Mouse (Mus musculus) liver, adult 2 months (tissue): Measurements from ENCODE around the gene Tob1. TPM values are rescaled to one million over a fixed set of nuclear protein-coding genes. Genes with fewer than 3 reads are reported as not detected.

Source experiments
- DNase-seq: peaks from one replicate; pipeline ENCODE4 v3.0.0-alpha.2; 2011; ENCODE audit warnings: low read depth, low spot score; ENCODE audit errors: extremely low read depth
- H3K27ac ChIP-seq: fragments of 200-500 bp; replicated peaks from 2 replicates; pipeline ENCODE4 v1.5.1; 2012; ENCODE audit warnings: low read depth, mild to moderate bottlenecking, control low read depth, inconsistent platforms, low read length; ENCODE audit not compliant: insufficient read depth
- H3K27me3 ChIP-seq: fragments of 200-500 bp; 2 replicates; pipeline ENCODE4 v1.6.1; 2012; ENCODE audit warnings: mild to moderate bottlenecking, moderate library complexity, low read length, inconsistent platforms; ENCODE audit not compliant: control insufficient read depth, insufficient read depth
- H3K36me3 ChIP-seq: fragments of 200-500 bp; 2 replicates; pipeline ENCODE4 v1.6.1; 2012; ENCODE audit warnings: low read length, inconsistent platforms; ENCODE audit not compliant: control insufficient read depth, insufficient read depth
- H3K4me1 ChIP-seq: fragments of 200-500 bp; 2 replicates; pipeline ENCODE4 v1.6.1; 2011; ENCODE audit warnings: low read length; ENCODE audit not compliant: control insufficient read depth, insufficient read depth
- H3K4me3 ChIP-seq: fragments of 200-500 bp; 2 replicates; pipeline ENCODE4 v1.5.1; 2011; ENCODE audit warnings: low read depth, mild to moderate bottlenecking, control low read depth, low read length, moderate library complexity; ENCODE audit not compliant: insufficient read depth
- H3K79me2 ChIP-seq: fragments of 200-500 bp; 2 replicates; pipeline ENCODE4 v1.6.1; 2012; ENCODE audit warnings: inconsistent platforms, mild to moderate bottlenecking, low read length, moderate library complexity; ENCODE audit not compliant: control insufficient read depth, insufficient read depth
- H3K9ac ChIP-seq: fragments of 200-500 bp; 2 replicates; pipeline ENCODE4 v1.6.1; 2012; ENCODE audit warnings: low read depth, mild to moderate bottlenecking, control low read depth, inconsistent platforms, low read length
- CTCF ChIP-seq: fragments of 200-500 bp; IDR thresholded peaks from 2 replicates; pipeline ENCODE4 v1.5.1; 2011; ENCODE audit warnings: low read depth, low read length, control low read depth
- POLR2A ChIP-seq: fragments of 200-500 bp; IDR thresholded peaks from 2 replicates; pipeline ENCODE4 v1.6.1; 2011; ENCODE audit warnings: low read length, control low read depth; ENCODE audit not compliant: insufficient read depth; ENCODE audit errors: extremely low read depth
- WGBS: fragments of 180-500 bp; shearing (Covaris S2); methylation state at CpG from one replicate; pipeline ENCODE4 v1.1.7; 2018; 5-methylcytosine and 5-hydroxymethylcytosine counted together
- polyA plus RNA-seq: library from polyadenylated mRNA; depleted of rRNA; stranded (reverse); fragments of >200 nt; gene quantifications from 2 replicates; pipeline ENCODE4 v1.2.3, GENCODE M21; 2012
- total RNA-seq: library from RNA; depleted of rRNA; stranded (reverse); fragments of >200 nt; gene quantifications from 2 replicates; pipeline ENCODE4 v1.2.3, GENCODE M21; 2014

The Tob1 gene
- total and polyA plus RNA-seq, 2 experiments = 39.9 to 47.1 TPM

GRCm38 (mm10) chr11:94244385-94244784 lies 33.1 kb downstream of the Tob1 start:
- Histone ChIP-seq H3K9ac (no peak overlapping the region), H3K27ac (no peak overlapping the region), H3K79me2 (no peaks in the 10 kb centered on the region), H3K36me3 (no peaks in the 10 kb centered on the region), H3K4me1 (no peaks in the 10 kb centered on the region), H3K4me3 (no peak overlapping the region), H3K27me3 (peaks cover 3% of the 10 kb centered on the region; the same call in 1 of the 2 replicates)
- WGBS = 92% methylated on average over 9 of the region's 9 CpGs
- TF ChIP-seq CTCF (no peak), POLR2A (no peak)
- DNase-seq = no peak

- no peak for TF ChIP-seq CTCF
- no peak for TF ChIP-seq POLR2A
- H3K4me3 ChIP-seq = no peak within 1 kb of the TSS
- H3K9ac ChIP-seq = no peak within 1 kb of the TSS
- H3K4me1 ChIP-seq = no peaks in the 10 kb centered on the region
- no peaks in the 10 kb centered on the region for H3K79me2 ChIP-seq
- H3K27ac ChIP-seq = no peak within 1 kb of the TSS
- peaks cover 3% of the 10 kb centered on the region; the same call in 1 of the 2 replicates for H3K27me3 ChIP-seq
- DNase-seq = no peak
- 88% methylated on average over 17 of the region's 17 CpGs for WGBS
- no peaks in the 10 kb centered on the region for H3K36me3 ChIP-seq
These were observed 34.9 kb downstream of the Tob1 start, which contains the start of gene Wfikkn2 for GRCm38 (mm10) chr11:94245955-94246788. Gene Wfikkn2, minus strand, starts transcription at chr11:94246005.

- H3K27ac ChIP-seq = no peak overlapping the region
- H3K36me3 ChIP-seq = no peaks in the 10 kb centered on the region
- peaks cover 3% of the 10 kb centered on the region; the same call in 1 of the 2 replicates for H3K27me3 ChIP-seq
- DNase-seq = no peak
- no peak for TF ChIP-seq POLR2A
- no peak overlapping the region for H3K4me3 ChIP-seq
- 72% methylated on average over 8 of the region's 8 CpGs for WGBS
- H3K79me2 ChIP-seq = no peaks in the 10 kb centered on the region
- H3K4me1 ChIP-seq = no peaks in the 10 kb centered on the region
- H3K9ac ChIP-seq = no peak overlapping the region
These were observed 35.5 kb downstream of the Tob1 start for GRCm38 (mm10) chr11:94246789-94247061.

- no peak overlapping the region for H3K27ac ChIP-seq
- 78% methylated on average over 9 of the region's 9 CpGs for WGBS
- no peak for DNase-seq
These were observed 41.9 kb downstream of the Tob1 start for GRCm38 (mm10) chr11:94253156-94253555.

GRCm38 (mm10) chr11:94253691-94254090 lies 42.4 kb downstream of the Tob1 start:
- Histone ChIP-seq H3K79me2 (no peaks in the 10 kb centered on the region), H3K27ac (no peak overlapping the region), H3K4me1 (no peaks in the 10 kb centered on the region), H3K27me3 (no peaks in the 10 kb centered on the region), H3K9ac (no peak overlapping the region), H3K36me3 (no peaks in the 10 kb centered on the region), H3K4me3 (no peak overlapping the region)
- 90% methylated on average over 10 of the region's 10 CpGs for WGBS
- no peak for DNase-seq
- no peak for TF ChIP-seq POLR2A
- no peak for TF ChIP-seq CTCF

More at GRCm38 (mm10) chr11:94253156-94253555, 41.9 kb downstream of the Tob1 start:
- TF ChIP-seq CTCF (no peak), POLR2A (no peak)
- H3K79me2 ChIP-seq = no peaks in the 10 kb centered on the region
- no peak overlapping the region for H3K9ac ChIP-seq
- H3K27me3 ChIP-seq = no peaks in the 10 kb centered on the region
- H3K4me3 ChIP-seq = no peak overlapping the region
- H3K36me3 ChIP-seq = no peaks in the 10 kb centered on the region
- H3K4me1 ChIP-seq = no peaks in the 10 kb centered on the region

GRCm38 (mm10) chr11:94255733-94256132 lies 44.5 kb downstream of the Tob1 start:
- Histone ChIP-seq H3K36me3 (no peaks in the 10 kb centered on the region), H3K4me1 (no peaks in the 10 kb centered on the region), H3K27me3 (no peaks in the 10 kb centered on the region), H3K27ac (no peak overlapping the region), H3K4me3 (no peak overlapping the region), H3K79me2 (no peaks in the 10 kb centered on the region), H3K9ac (no peak overlapping the region)
- TF ChIP-seq POLR2A (no peak), CTCF (no peak)
- WGBS = 82% methylated on average over 5 of the region's 5 CpGs
- DNase-seq = no peak
